Mouse (Mus musculus) limb, embryonic 15.5 days (tissue): ENCODE measurements at regions not wholly inside any gene's neighbourhood (a gene's known extent, or its start where the extent isn't known, plus 50 kb on each side); places are given as distances from the start of the nearest gene placed in this dataset.

ENCODE experiments used
- ATAC-seq: fragments of 200-750 bp; cut with Nextera tagmentation; 2 replicates; pipeline ENCODE4 v1.8.0; 2017; ENCODE audit warnings: low read depth, moderate TSS enrichment; ENCODE audit not compliant: insufficient number of reproducible peaks, low FRiP score, low TSS enrichment
- H3K27ac ChIP-seq: fragments of 300-500 bp; sonication (generic); 2 replicates; pipeline ENCODE4 v1.5.1; 2015; ENCODE audit warnings: moderate library complexity, mild to moderate bottlenecking, inconsistent platforms
- H3K27me3 ChIP-seq: fragments of 300-500 bp; sonication (generic); 2 replicates; pipeline ENCODE4 v1.6.1; 2015; ENCODE audit warnings: inconsistent platforms
- H3K36me3 ChIP-seq: fragments of 300-500 bp; sonication (generic); 2 replicates; pipeline ENCODE4 v1.6.1; 2015; ENCODE audit warnings: inconsistent platforms
- H3K4me1 ChIP-seq: fragments of 300-500 bp; sonication (generic); 2 replicates; pipeline ENCODE4 v1.6.1; 2015; ENCODE audit warnings: inconsistent platforms
- H3K4me2 ChIP-seq: fragments of 300-500 bp; sonication (generic); 2 replicates; pipeline ENCODE4 v1.6.1; 2015; ENCODE audit warnings: mild to moderate bottlenecking, inconsistent platforms
- H3K4me3 ChIP-seq: fragments of 300-500 bp; sonication (generic); 2 replicates; pipeline ENCODE4 v1.5.1; 2015; ENCODE audit warnings: mild to moderate bottlenecking, inconsistent platforms
- H3K9ac ChIP-seq: fragments of 300-500 bp; sonication (generic); 2 replicates; pipeline ENCODE4 v1.6.1; 2015; ENCODE audit warnings: inconsistent platforms
- H3K9me3 ChIP-seq: fragments of 300-500 bp; sonication (generic); 2 replicates; pipeline ENCODE4 v1.6.1; 2016; ENCODE audit warnings: inconsistent platforms
- WGBS: fragments of 180-500 bp; shearing (Covaris S2); methylation state at CpG from one replicate; pipeline ENCODE4 v1.1.7; 2015; 5-methylcytosine and 5-hydroxymethylcytosine counted together

DNA sequence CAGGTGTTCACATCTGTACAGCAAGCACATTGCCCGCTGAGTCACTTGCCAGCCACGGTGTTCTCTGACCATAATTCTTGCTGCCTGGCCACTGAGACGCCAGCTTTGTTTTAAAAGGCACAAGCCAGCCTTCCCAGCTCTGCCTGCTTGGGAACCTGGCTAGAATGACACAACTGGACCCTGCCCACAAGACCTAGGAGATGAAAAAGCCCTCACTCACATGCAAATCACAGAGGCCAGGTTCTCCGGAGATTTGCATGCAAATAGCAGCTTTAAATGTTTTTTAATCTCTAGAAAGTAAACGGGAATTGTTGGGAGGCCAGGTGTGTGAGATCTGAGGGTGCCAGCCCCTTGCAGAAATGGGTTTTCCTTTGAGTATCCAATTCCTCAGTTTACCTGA is 71.9 kb downstream of the 1810010D01Rik start:
- no peak overlapping the region for H3K27ac ChIP-seq
- no peak for ATAC-seq
- H3K36me3 ChIP-seq, result no peaks in the 10 kb centered on the region
- 25% methylated on average over 5 of the region's 5 CpGs for whole genome bisulfite sequencing
- H3K4me2 ChIP-seq, result no peak overlapping the region
- H3K4me3 ChIP-seq, result no peak overlapping the region
- no peaks in the 10 kb centered on the region for H3K9me3 ChIP-seq
- no peaks in the 10 kb centered on the region for H3K27me3 ChIP-seq
- H3K4me1 ChIP-seq, result no peaks in the 10 kb centered on the region
- H3K9ac ChIP-seq, result no peak overlapping the region

DNA sequence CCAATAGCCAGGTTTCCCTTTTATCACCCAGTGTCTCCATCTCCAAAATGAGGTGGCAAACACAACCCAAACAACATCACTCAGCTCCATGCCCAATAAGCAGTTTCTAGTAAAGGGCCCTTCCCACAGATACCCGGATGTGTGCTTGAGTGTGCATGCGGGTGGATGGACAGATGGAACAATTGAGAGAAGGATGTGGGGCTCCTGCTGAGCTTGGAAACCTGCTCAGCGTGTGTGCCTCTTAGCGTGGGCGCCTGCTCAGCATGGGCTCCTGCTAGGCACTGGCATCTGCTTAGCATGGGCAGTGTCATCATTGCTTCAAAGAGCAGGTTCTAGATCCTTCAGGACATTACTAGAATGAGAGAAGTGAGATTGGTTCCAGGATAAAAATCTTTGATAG is 75.4 kb downstream of the 1810010D01Rik start:
- no peak overlapping the region for H3K9ac ChIP-seq
- H3K4me2 ChIP-seq, result no peak overlapping the region
- H3K9me3 ChIP-seq, result no peaks in the 10 kb centered on the region
- H3K27ac ChIP-seq, result no peak overlapping the region
- no peak overlapping the region for H3K4me3 ChIP-seq
- no peaks in the 10 kb centered on the region for H3K27me3 ChIP-seq
- no peak for ATAC-seq
- H3K4me1 ChIP-seq, result peaks cover 3% of the 10 kb centered on the region; the same call in 1 of the 2 replicates
- H3K36me3 ChIP-seq, result no peaks in the 10 kb centered on the region
- 85% methylated on average over 5 of the region's 5 CpGs for WGBS

DNA sequence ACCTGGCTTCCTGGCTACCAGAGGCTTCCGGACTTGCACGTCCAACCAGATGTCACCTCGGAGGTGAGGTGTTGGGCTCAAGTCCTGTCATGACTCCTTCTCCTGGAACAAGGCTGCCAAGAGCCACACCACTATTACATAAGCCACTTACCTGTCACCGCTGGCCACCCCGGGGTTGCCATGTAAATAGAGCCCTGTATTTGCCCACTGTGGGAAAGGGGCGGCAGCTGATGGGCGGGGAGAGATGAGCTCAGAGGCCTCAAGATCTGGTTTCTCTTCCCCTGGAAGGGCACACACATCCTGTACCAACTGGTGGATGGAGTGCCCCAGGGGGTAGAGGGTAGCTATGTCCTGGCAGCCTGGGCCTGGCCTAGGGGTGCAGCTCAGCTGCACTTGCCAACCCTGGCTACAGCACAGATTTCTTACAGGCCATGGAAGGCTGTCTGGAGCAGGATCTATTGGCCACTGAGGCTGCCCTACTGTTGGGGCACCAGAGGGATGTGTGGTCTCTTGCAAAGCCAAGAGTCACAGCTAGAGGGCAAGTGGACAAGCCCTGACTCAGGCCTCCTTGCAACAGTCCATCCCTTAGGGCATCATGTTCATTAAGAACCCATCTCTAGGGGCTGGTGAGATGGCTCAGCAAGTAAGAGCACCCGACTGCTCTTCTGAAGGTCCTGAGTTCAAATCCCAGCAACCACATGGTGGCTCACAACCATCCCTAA is 76.3 kb downstream of the 1810010D01Rik start:
- no peak for ATAC-seq
- H3K9ac ChIP-seq, result no peak overlapping the region
- peaks cover 3% of the 10 kb centered on the region; the same call in 1 of the 2 replicates for H3K4me1 ChIP-seq
- H3K4me2 ChIP-seq, result no peak overlapping the region
- no peaks in the 10 kb centered on the region for H3K36me3 ChIP-seq
- no peak overlapping the region for H3K27ac ChIP-seq
- no peak overlapping the region for H3K4me3 ChIP-seq
- WGBS, result 77% methylated on average over 8 of the region's 8 CpGs
- no peaks in the 10 kb centered on the region for H3K9me3 ChIP-seq
- H3K27me3 ChIP-seq, result no peaks in the 10 kb centered on the region

DNA sequence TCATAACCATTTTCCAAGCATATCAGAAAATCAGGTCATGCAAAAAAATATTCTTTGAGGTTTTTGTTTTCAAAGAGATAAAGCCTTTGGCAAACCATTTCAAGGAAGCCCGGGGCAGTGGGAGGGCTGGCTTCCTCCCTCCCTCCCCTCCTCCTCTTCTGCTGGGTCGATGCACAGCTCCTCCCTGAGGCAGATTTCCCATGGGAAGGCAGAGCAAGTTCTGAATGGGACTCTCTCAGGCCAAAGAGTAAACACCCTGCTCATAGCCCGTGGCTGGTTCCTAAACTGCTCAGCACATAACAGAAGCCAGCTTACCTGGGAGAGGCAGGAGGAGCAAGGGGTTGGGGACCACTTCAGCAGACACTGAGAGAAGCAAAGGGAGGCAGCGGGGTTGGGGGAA is 77.9 kb downstream of the 1810010D01Rik start:
- ATAC-seq, result no peak
- WGBS, result 40% methylated on average over 4 of the region's 4 CpGs
- Histone ChIP-seq H3K27ac (no peak overlapping the region), H3K4me3 (no peak overlapping the region), H3K9ac (no peak overlapping the region), H3K4me1 (peaks cover 3% of the 10 kb centered on the region; the same call in 1 of the 2 replicates), H3K4me2 (no peak overlapping the region), H3K36me3 (no peaks in the 10 kb centered on the region), H3K9me3 (no peaks in the 10 kb centered on the region), H3K27me3 (no peaks in the 10 kb centered on the region)

DNA sequence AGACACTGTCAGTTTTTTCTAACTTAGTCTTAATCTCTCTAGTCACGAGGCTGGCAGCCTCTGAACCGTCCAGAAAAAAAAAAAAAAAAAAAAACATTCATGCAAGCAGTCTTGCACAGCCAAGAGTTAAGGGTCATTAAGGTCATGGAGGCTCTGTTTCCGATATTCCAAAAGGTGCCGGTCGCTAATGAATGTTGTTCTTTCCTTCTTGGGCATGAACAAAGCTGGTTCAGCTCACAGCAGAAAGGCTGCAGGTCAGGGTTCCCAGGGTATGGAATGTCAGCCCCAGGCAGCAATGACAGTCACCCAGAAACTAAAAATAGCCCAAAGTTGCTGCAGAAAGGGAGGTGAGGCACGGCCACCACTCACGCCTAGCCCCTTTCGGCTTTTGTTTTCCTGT is 80.3 kb downstream of the 1810010D01Rik start:
- H3K4me3 ChIP-seq, result no peak overlapping the region
- no peak overlapping the region for H3K9ac ChIP-seq
- ATAC-seq, result no peak
- H3K4me1 ChIP-seq, result peaks cover 3% of the 10 kb centered on the region; the same call in 1 of the 2 replicates
- H3K27ac ChIP-seq, result no peak overlapping the region
- H3K27me3 ChIP-seq, result no peaks in the 10 kb centered on the region
- no peaks in the 10 kb centered on the region for H3K36me3 ChIP-seq
- H3K4me2 ChIP-seq, result no peak overlapping the region
- H3K9me3 ChIP-seq, result no peaks in the 10 kb centered on the region
- WGBS, result 34% methylated on average over 8 of the region's 8 CpGs

DNA sequence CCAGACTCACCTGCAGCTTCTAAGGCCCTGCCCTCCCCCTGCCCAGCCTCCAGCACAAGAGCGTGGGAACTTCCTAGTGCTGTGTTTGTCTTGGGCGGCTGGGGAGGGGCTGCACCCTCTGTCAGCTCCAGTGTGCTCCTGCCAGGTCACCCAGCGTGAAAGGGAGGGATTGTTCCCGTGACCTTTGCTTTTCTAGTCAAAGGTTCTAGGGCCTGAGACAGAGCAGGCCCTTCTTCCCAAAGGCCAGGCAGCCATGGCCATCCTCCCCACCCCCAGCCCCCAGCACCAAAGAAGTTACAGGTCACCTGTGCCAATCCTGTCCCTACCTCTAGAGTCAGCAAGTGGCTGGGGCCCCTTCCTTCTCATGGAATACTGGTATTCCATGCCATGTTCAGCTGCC is 80.7 kb downstream of the 1810010D01Rik start:
- H3K9ac ChIP-seq, result no peak overlapping the region
- no peaks in the 10 kb centered on the region for H3K9me3 ChIP-seq
- no peaks in the 10 kb centered on the region for H3K36me3 ChIP-seq
- H3K4me2 ChIP-seq, result no peak overlapping the region
- H3K27me3 ChIP-seq, result no peaks in the 10 kb centered on the region
- H3K4me1 ChIP-seq, result peaks cover 3% of the 10 kb centered on the region; the same call in 1 of the 2 replicates
- no peak overlapping the region for H3K4me3 ChIP-seq
- WGBS, result 65% methylated on average over 4 of the region's 4 CpGs
- ATAC-seq, result no peak
- H3K27ac ChIP-seq, result no peak overlapping the region

DNA sequence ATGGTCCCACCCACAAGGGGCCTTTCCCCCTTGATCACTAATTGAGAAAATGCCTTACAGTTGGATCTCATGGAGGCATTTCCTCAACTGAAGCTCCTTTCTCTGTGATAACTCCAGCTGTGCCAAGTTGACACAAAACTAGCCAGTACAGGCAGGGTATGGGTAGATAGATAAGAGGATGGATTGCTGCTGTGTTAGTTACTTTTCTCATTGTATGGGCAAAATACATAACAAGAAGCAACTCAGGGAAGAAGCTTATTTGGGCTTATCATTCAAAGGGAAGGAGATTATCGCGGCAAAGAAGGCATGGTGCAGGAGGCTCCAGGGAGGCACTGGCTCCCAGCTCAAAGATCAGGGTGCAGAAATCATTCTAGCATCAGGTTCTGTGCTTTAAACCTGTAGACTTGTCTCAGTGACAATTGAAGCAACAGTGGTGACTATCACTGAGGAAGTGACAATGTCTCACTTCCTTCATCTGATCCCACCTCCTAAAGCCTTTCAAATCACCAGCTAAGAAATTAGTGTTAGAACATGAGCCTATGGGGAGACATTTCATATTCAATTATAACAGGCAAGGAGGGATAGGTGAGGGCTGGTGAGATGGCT is 83.8 kb downstream of the 1810010D01Rik start:
- no peak for ATAC-seq
- Histone ChIP-seq H3K4me3 (no peak overlapping the region), H3K27me3 (no peaks in the 10 kb centered on the region), H3K27ac (no peak overlapping the region), H3K36me3 (no peaks in the 10 kb centered on the region), H3K9ac (no peak overlapping the region), H3K4me1 (no peaks in the 10 kb centered on the region; the same call in 1 of the 2 replicates), H3K9me3 (no peaks in the 10 kb centered on the region), H3K4me2 (no peak overlapping the region)
- 90% methylated on average over 2 of the region's 2 CpGs for WGBS

DNA sequence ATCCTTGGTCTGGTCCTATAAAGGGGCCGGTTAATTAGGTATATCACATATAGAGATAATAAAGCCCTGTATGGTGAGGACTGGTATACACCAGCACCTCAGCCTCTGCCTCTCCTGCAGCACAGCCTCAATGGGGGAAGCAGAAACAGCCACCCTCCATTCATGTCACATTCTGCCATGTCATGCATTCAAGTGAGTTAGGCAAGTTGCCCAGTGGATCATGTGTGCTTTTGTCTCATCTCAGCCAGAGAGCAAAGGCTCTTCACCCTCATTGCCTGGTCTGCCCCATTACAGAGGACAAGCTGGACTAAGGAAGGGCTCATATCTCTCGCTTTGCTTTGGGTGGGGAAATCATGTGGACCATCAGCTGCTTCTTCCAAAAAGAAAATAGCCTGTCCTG is 85.4 kb downstream of the 1810010D01Rik start:
- WGBS, result 89% methylated on average over 2 of the region's 2 CpGs
- ATAC-seq, result no peak
- H3K9me3 ChIP-seq, result no peaks in the 10 kb centered on the region
- no peaks in the 10 kb centered on the region for H3K27me3 ChIP-seq
- no peak overlapping the region for H3K9ac ChIP-seq
- no peak overlapping the region for H3K4me2 ChIP-seq
- no peak overlapping the region for H3K4me3 ChIP-seq
- H3K36me3 ChIP-seq, result no peaks in the 10 kb centered on the region
- no peaks in the 10 kb centered on the region; the same call in 1 of the 2 replicates for H3K4me1 ChIP-seq
- H3K27ac ChIP-seq, result no peak overlapping the region

DNA sequence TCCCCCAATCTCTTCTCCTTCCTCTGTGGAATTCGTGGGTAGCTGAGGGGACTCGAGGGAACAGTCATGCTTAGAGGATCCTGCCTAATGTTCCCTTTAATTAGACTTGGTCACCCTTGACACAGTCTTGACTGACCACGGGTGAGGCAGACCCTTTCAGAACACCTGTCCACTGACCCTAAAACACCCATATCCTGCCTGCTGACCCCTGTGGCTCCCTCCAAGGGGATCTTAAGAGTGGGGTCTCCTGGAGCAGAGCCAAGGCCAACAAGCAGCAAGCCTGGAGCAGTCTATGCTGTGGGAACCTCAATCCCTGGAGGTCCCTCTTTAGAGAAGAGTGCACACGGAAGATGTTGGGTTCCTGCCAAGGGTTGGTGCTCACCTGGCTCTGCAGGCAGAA is 89.5 kb downstream of the 1810010D01Rik start:
- Histone ChIP-seq H3K27ac (no peak overlapping the region), H3K27me3 (no peaks in the 10 kb centered on the region), H3K9me3 (no peaks in the 10 kb centered on the region), H3K4me3 (no peak overlapping the region), H3K9ac (no peak overlapping the region), H3K36me3 (no peaks in the 10 kb centered on the region), H3K4me1 (no peaks in the 10 kb centered on the region; the same call in 1 of the 2 replicates), H3K4me2 (no peak overlapping the region)
- 52% methylated on average over 4 of the region's 4 CpGs for WGBS
- ATAC-seq, result no peak

DNA sequence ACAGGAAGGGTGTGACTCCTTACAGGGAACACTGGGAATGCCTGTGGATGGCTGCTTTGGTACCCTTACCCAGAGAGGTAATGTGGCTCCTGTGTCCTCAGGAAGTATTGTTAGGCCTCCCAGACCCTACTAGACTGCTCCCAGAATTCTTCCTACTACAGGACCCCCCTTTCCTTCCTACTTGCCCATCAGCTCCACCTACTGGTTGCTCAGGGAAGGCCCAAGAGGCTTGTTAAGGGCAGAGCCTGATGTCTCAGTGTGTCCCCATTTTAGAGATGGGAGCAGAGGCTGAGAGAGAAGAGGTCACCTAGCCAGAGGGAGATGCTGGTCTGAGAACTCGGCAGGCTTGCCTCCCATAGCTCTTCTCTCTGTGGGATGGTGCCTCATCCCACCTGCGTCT is 93.3 kb downstream of the 1810010D01Rik start:
- H3K4me2 ChIP-seq, result no peak overlapping the region
- H3K36me3 ChIP-seq, result no peaks in the 10 kb centered on the region
- H3K9ac ChIP-seq, result no peak overlapping the region
- peaks cover 27% of the 10 kb centered on the region for H3K4me1 ChIP-seq
- 87% methylated on average over 2 of the region's 2 CpGs for WGBS
- no peak overlapping the region for H3K4me3 ChIP-seq
- no peak overlapping the region for H3K27ac ChIP-seq
- no peak for ATAC-seq
- no peaks in the 10 kb centered on the region for H3K27me3 ChIP-seq
- H3K9me3 ChIP-seq, result no peaks in the 10 kb centered on the region

DNA sequence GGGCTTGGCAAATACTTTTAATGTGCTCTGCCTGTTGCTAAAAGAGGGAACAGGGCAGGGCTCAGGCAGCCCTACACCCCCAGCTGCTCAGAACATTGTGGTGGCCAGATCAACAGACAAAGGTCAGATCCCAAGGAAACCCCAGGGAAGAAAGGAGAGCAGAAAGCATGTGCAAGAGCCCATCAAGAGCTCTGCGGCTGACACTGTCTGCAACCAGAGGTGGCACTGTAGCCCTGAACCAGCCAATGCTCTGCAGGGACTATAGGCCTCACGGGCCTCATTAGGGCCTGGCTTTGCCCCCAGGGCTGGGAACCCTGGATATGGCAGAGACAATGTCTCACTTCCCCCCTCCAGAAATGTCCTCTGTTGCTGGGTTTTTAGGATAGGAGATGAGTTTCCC is 93.8 kb downstream of the 1810010D01Rik start:
- H3K4me1 ChIP-seq, result peaks cover 30% of the 10 kb centered on the region
- no peak overlapping the region for H3K9ac ChIP-seq
- 60% methylated on average over 2 of the region's 2 CpGs for whole genome bisulfite sequencing
- no peak overlapping the region for H3K27ac ChIP-seq
- no peaks in the 10 kb centered on the region for H3K36me3 ChIP-seq
- H3K9me3 ChIP-seq, result no peaks in the 10 kb centered on the region
- H3K4me2 ChIP-seq, result no peak overlapping the region
- H3K4me3 ChIP-seq, result no peak overlapping the region
- no peaks in the 10 kb centered on the region for H3K27me3 ChIP-seq
- ATAC-seq, result no peak

DNA sequence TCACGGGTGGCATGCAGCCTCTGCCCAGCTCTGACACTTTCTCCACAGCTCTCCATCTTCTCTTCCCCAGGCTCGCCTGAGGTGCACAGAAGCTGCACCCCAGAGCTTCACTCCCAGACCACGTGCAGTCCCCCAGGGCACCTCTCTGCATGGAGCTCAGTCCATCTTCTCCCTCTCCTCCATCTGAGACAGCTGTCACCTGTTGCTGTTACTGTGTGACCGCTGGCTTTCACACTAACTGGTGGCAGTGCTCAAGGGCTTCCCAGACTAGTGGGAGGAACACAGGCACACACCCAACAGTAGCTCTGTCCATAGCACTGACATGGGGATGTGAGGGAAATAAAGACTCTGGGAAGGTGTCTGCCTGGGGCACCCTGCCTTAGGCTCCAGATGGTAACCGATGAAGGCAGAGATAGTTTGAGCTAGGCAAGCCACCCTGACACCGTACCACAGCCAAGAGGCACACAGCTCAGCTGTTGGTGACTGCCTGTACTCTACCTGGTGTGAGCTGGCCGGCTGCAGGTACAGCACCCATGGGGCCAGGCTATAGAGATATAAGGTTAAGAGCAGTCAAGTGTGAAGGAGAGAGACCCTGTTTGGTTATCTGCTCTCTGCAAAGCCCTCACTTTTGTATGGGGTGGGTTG is 94.9 kb downstream of the 1810010D01Rik start:
- Histone ChIP-seq H3K36me3 (no peaks in the 10 kb centered on the region), H3K4me2 (no peak overlapping the region), H3K4me1 (peaks cover 30% of the 10 kb centered on the region), H3K9me3 (no peaks in the 10 kb centered on the region), H3K27ac (peak overlapping the region; percentile 83; the same call in 1 of the 2 replicates), H3K4me3 (no peak overlapping the region), H3K27me3 (no peaks in the 10 kb centered on the region), H3K9ac (no peak overlapping the region)
- 75% methylated on average over 7 of the region's 7 CpGs for WGBS
- ATAC-seq, result no peak
